Mouse (Mus musculus): Measurements from ENCODE around the gene D430019H16Rik.

DNA sequence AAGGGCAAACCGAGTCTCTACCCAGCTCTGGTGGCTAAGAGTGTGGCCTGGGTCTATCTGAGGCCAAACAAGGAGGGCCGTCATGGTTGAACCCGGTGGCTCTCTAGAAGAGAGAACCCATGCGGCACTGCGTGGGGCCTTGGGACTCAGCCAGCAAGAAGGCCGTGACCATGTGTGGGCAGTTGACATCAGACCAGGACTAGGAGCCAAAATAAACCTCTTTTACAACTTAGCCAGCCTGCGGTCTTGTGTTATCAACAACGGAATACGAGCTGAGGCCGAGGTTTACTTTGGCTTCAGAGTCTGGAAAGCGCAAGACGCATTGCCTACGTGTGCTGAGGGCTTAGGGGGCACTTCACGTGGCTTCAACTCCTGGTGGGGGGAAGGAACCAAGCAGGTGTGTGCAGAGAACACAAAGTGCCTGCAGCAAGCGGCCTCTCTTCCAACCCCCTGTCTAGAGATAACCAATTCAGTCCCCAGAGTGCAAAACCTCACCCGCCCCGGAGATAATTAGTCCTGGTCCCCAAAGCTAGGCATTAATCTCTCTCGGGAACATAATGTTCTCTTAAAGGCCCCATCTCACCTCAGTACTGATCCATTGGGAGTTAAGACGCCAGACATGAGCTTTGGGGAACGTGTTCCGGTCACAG lies 63.5 kb downstream of the D430019H16Rik start:
- TF ChIP-seq POLR2A (IDR thresholded peaks at IDR 0.05; ENCODE audit: borderline replicate concordance, insufficient read depth, low read length) (no peak), CTCF (IDR thresholded peaks at IDR 0.05; ENCODE audit: borderline replicate concordance, insufficient read depth, low read depth, low read length) (no peak)

Data from cerebellum, adult 2 months (tissue).